Mouse (Mus musculus) left cerebral cortex, postnatal 4 days (tissue): ENCODE results near the gene Myef2. TPM values are rescaled to one million over a fixed set of nuclear protein-coding genes. Genes with fewer than 3 reads are reported as not detected.
"Not testable (repeated sequence)": the region's sequence is repeated elsewhere in the genome, so short reads cannot be mapped to it uniquely, and the experiment has no call there.

ENCODE experiments used
- DNase-seq: peaks from one replicate; pipeline ENCODE4 v3.0.0-alpha.2; 2022
- intact Hi-C: fragments of 180-260 bp; cut with DNase I; formaldehyde crosslinking; loops from one replicate; pipeline ENCODE4 v1.15.1; 2025
- total RNA-seq, 2 experiments: library from RNA; stranded (reverse); gene quantifications; 2 replicates each; pipeline ENCODE4 v1.2.3; 2021

Myef2 gene
- 100 to 1,000 TPM; 187 to 188 TPM for total RNA-seq

- intact Hi-C loops = no loop called here
- peak; percentile 89 for DNase-seq
These were observed at the start of gene Myef2 for GRCm38 (mm10) chr2:125123477-125123852. Gene Myef2 (minus strand): TSS chr2:125123661.

- intact Hi-C loops = no loop called here
- DNase-seq = no peak
These were observed 38.6 kb upstream of the Myef2 start for GRCm38 (mm10) chr2:125162012-125162470.

- intact Hi-C loops = no loop called here
- peak; percentile 8 for DNase-seq
These were observed 32.0 kb upstream of the Myef2 start for GRCm38 (mm10) chr2:125155504-125155903.

- DNase-seq = no peak
- intact Hi-C loops = no loop called here
These were observed 30.8 kb upstream of the Myef2 start for GRCm38 (mm10) chr2:125154294-125154693.

GRCm38 (mm10) chr2:125152388-125152787 is 28.9 kb upstream of the Myef2 start, which contains the start of gene Slc12a1:
Gene Slc12a1 (plus strand): TSS chr2:125152505.
- intact Hi-C loops = no loop called here
- no peak for DNase-seq

GRCm38 (mm10) chr2:125142336-125142735 is 18.9 kb upstream of the Myef2 start:
- intact Hi-C loops = no loop called here
- no peak for DNase-seq

GRCm38 (mm10) chr2:125136846-125137245 is 13.4 kb upstream of the Myef2 start:
- intact Hi-C loops = no loop called here
- DNase-seq = no peak

- intact Hi-C loops = no loop called here
- peak; percentile 57 for DNase-seq
These were observed 12.7 kb upstream of the Myef2 start, which contains the start of gene Ctxn2 for GRCm38 (mm10) chr2:125135903-125136811. Gene Ctxn2 (plus strand): TSS chr2:125136692.

- no peak for DNase-seq
- intact Hi-C loops = no loop called here
These were observed 10.7 kb upstream of the Myef2 start for GRCm38 (mm10) chr2:125134113-125134512.

GRCm38 (mm10) chr2:125126792-125127191 is 3.3 kb upstream of the Myef2 start:
- intact Hi-C loops = no loop called here
- no peak for DNase-seq

GRCm38 (mm10) chr2:125125824-125126223 is 2.4 kb upstream of the Myef2 start:
- DNase-seq = no peak
- intact Hi-C loops = no loop called here

- intact Hi-C loops = no loop called here
- peak; percentile 58 for DNase-seq
These were observed 611 bp downstream of the Myef2 start for GRCm38 (mm10) chr2:125122624-125123476.

- intact Hi-C loops = no loop called here
- DNase-seq = no peak
These were observed 1.2 kb downstream of the Myef2 start for GRCm38 (mm10) chr2:125122288-125122623.

GRCm38 (mm10) chr2:125119381-125120110 is 3.9 kb downstream of the Myef2 start:
- intact Hi-C loops = no loop called here
- DNase-seq = no peak

GRCm38 (mm10) chr2:125106536-125106935 is 16.9 kb downstream of the Myef2 start:
- DNase-seq, intact Hi-C loops: not testable (repeated sequence)

- intact Hi-C loops, DNase-seq: not testable (repeated sequence)
These were observed 19.0 kb downstream of the Myef2 start for GRCm38 (mm10) chr2:125104491-125104890.

GRCm38 (mm10) chr2:125092123-125092522 is 31.3 kb downstream of the Myef2 start:
- intact Hi-C loops, DNase-seq: not testable (repeated sequence)

- no peak for DNase-seq
- intact Hi-C loops = no loop called here
These were observed 34.7 kb downstream of the Myef2 start for GRCm38 (mm10) chr2:125088757-125089156.

GRCm38 (mm10) chr2:125083879-125084278 is 39.6 kb downstream of the Myef2 start:
- no peak for DNase-seq
- intact Hi-C loops = no loop called here

- intact Hi-C loops = no loop called here
- no peak for DNase-seq
These were observed 50.2 kb downstream of the Myef2 start for GRCm38 (mm10) chr2:125073056-125073780.
